Mouse (Mus musculus): ENCODE measurements around the gene Acyp2.
"Not testable (repeated sequence)": the region's sequence is repeated elsewhere in the genome, so short reads cannot be mapped to it uniquely, and the experiment has no call there.

The Acyp2 gene

DNA sequence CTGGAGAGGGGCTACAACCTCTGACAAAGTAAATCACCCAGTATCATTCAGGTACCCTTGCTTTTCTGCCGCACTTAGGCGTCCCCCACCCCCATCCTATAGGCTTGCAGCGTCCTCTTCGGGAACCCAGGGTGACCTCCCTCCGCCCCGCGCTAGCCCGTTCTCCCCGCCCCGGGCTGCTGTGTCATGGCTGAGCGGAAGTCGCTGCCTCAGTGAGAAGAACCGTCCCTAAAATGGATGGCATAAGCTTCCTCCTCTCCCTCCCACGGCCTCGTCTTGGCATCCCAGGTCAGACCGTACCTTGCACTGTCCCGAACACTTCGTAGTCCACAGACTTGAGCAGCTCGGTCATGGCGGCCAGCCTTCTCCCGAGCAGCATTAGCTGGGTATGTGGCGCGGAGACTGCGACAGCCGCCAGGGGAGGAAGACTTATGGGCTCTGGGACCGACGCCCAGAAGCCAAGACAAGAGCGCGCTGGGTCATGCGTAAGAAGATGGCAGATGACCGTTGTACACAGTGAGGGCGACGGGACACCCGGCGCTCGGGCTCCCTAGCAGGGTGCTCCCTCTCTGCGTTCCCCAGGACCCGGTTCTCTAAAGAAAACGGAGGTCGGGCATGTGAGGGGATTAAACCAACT lies at the start of gene Acyp2:
Gene Acyp2 (minus strand): TSS at position 587 of the 637 bp plus-strand sequence.
- DNase-seq (ENCODE audit: low spot score in 2 of 2), result peak; percentile 80 to 89

GRCm38 (mm10) chr11:30689421-30689820 lies 40.0 kb upstream of the Acyp2 start:
- no peak for DNase-seq (ENCODE audit: low spot score in 2 of 2)

- peak; percentile 5 to 50 for DNase-seq (ENCODE audit: low spot score in 2 of 2)
Measured at GRCm38 (mm10) chr11:30676086-30676485, 26.7 kb upstream of the Acyp2 start.

GRCm38 (mm10) chr11:30672719-30673118 lies 23.3 kb upstream of the Acyp2 start:
- DNase-seq (ENCODE audit: low spot score in 2 of 2), result no peak

- no peak for DNase-seq (ENCODE audit: low spot score in 2 of 2)
Measured at GRCm38 (mm10) chr11:30663001-30663400, 13.6 kb upstream of the Acyp2 start.

DNA sequence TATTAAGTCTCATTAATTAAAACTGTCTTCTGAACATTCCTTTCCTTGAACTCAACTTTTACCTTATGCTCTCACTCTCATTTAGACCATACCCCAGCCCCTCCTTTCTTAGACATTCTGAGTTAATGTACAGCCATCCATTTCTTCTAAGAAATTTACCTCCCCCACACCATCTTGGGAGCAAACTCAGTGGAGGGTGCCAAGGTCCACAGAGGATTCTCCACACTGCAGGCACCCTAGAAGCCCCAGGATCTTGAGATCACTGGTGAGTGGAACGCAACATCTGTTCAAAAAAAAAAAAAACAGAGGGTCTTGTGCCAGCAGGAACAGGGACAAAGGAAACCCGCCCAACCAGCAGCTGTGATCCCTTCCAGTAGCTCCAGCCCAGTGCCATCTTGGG lies 13.2 kb upstream of the Acyp2 start:
- no peak for DNase-seq (ENCODE audit: low spot score in 2 of 2)

DNA sequence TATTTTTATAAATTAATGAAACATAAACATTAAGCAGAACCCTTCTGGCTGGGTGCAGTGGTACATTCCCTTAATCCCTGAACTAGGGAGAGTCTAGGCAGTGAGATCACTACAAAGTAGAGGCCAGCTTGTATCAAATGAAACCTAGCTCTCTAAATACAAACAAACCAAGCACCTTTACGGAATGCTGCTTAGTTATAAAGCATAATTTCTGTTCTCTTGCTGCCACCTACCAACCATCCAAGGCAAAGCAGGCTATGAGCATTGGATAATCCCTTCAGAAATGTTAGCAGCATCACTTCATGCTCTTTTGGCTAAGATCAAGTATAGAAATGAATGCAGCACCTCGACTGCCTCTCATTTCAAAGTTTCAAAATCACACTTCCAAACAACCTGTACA lies 7.7 kb upstream of the Acyp2 start:
- peak in 1 of 2 experiments; percentile 6 for DNase-seq (ENCODE audit: low spot score in 2 of 2)

DNA sequence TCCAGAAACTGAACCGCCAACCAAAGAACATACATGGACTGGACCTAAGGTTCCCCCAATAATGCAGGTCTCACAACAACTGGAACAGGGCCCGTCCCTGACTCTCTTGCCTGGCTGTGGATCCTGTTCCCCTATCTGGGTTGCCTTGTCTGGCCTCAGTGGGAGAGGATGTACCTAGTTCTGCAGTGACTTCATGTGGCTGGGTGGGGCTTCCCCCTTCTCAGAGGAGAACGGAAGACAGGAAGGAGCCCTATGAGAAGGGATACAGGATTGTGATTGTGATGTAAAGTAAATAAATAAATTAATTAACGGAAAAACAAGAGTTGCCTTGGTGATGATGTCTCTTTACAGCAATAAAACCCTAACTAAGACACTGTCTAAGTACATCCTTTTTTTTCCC lies 6.7 kb upstream of the Acyp2 start:
- no peak for DNase-seq (ENCODE audit: low spot score in 2 of 2)

- DNase-seq (ENCODE audit: low spot score in 2 of 2), result no peak
Measured at GRCm38 (mm10) chr11:30650416-30650815, 1.0 kb upstream of the Acyp2 start.

DNA sequence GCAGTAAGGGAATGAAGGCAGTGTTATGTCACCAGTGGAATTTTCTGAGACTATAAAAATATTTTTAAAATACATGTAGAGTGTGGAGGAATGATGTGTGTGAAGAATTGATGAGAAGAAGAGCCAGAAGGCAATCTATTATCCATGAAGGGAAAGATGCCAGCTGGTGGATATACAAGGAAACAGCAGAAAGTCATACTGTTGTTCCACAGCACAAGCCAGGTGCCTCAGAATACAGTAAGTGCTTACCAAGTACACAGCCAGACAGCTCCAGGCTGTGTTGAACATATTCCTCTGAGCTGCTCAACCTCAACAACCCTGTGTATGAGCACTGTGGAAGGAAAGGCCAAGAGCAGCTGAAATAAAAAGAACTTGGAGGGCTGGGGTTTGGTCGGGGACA lies 13.7 kb downstream of the Acyp2 start:
- DNase-seq (ENCODE audit: low spot score in 2 of 2), result no peak

DNA sequence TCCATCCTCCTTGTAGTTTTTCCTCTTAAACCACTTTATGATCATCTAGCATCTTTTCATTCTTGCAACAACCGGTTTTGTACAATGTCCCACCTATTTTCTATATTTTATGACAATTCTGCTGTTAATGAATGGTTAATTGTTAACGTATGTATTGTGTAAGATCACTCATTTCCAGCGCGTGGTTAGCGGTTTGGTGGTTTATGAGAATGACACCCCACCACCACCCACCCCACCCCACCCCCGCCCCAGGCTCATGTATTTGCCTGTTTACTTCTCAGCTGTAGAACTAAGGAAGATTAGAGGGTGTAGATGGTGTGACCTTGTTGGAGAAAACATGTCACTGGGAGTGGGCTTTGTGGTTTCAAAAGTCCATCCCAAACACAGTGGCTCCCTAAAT lies 18.9 kb downstream of the Acyp2 start:
- DNase-seq (ENCODE audit: low spot score in 2 of 2), result no peak

DNA sequence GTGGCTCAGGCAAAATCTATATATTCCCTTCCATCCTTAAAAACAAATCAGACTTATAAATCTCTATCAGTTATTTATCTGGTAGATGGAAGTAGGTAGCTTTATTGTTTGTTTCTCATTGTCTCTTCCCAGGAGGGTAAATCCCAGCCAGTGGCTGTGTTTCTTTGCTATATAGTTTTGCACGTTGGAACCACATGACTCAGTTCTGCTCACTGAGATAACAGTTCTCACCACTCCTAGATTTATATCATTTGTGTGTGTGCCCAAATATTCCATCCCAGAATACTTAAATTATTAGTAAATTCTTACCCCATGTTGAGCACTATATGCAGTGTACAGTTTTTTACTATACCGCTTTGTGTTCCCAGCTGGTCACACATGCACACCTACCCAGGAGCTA lies 26.2 kb downstream of the Acyp2 start:
- no peak for DNase-seq (ENCODE audit: low spot score in 2 of 2)

DNA sequence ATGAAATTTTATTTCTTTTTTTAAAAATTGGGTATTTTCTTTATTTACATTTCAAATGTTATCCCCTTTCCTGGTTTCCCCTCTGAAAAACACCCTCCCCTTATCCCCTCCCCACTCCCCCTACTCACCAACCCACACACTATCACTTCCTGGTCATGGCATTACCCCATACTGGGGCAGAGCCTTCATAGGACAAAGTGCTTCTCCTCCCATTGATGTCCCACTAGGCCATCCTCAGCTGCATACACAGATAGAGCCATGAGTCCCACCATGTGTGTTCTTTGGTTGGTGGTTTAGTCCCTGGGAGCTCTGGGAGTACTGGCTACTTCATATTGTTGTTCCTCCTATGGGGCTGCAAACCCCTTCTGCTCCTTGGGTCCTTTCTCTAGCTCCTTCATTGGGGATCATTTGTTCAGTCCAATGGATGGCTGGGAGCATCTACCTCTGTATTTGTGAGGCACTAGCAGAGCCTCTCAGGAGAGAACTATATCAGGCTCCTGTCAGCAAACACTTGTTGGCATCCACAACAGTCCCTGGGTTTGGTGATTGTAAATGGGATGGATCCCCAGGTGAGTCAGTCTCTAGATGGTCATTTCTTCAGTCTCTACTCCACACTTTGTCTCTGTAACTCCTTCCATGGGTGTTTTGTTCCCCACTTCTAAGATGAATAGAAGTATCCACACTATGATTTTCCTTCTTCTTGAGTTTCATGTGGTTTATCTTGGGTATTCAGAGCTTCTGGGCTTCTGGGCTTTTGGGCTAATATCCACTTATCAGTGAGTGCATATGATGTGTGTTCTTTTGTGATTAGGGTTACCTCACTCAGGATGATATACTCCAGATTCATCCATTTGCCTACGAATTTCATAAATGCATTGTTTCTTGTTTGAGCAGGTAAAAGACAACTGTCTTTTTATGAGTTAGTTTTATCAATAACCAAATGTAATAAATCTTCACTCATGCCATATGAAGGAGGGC lies 27.7 kb downstream of the Acyp2 start:
- not testable (repeated sequence) for DNase-seq (ENCODE audit: low spot score in 2 of 2)

- DNase-seq (ENCODE audit: low spot score in 2 of 2), result no peak
Measured at GRCm38 (mm10) chr11:30618235-30618634, 31.2 kb downstream of the Acyp2 start.

DNA sequence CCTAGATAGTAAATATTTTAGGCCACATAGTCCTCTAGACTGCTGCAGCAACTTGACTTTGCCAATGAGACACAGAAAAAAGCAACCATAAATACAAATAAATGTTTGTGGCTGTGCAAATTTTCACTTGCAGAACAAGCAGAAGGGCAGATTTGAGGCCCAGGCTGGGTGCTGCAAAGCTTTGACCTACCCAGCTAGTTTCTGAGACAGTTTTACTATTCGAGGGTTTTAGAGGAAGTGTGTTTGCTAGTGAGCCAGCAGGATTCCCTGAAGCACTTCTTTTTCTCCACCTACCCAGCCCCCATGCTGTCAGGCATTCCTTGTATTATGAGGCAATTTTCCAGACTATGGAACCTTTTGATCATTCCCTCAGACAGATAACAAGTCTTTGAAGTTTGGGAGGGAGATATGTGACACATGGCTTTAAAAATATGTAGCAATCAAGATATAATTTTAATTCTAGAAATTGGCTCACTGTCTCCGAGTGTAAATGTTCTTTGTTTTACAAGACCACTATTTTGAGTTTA lies 31.8 kb downstream of the Acyp2 start:
- no peak for DNase-seq (ENCODE audit: low spot score in 2 of 2)

GRCm38 (mm10) chr11:30615977-30616376 lies 33.4 kb downstream of the Acyp2 start:
- DNase-seq (ENCODE audit: low spot score in 2 of 2), result no peak

GRCm38 (mm10) chr11:30613916-30614546 lies 35.4 kb downstream of the Acyp2 start:
- no peak for DNase-seq (ENCODE audit: low spot score in 2 of 2)

- no peak for DNase-seq (ENCODE audit: low spot score in 2 of 2)
Measured at GRCm38 (mm10) chr11:30612699-30613098, 36.7 kb downstream of the Acyp2 start.

GRCm38 (mm10) chr11:30609247-30609646 lies 40.1 kb downstream of the Acyp2 start:
- DNase-seq (ENCODE audit: low spot score in 2 of 2), result no peak

- DNase-seq (ENCODE audit: low spot score in 2 of 2), result no peak
Measured at GRCm38 (mm10) chr11:30607587-30608518, 41.5 kb downstream of the Acyp2 start.

DNA sequence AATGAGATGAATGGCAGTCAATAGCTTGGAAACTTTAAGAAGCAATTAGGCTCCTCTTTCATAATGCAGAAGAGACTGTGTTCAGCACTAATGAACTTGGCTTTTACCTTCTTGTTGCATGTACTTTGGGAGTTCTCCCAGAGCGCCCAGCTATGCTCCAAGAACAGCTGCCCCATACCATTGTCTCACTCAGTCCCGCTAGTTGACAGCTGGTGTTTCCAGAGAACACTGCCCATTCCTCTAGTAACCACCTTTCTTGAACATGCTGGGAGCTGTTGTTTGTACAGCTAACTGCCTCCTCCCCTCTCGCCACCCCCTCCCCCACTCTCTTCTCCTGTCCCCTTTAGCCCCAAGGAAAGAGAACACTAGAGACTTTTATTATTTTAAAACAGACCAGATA lies 52.1 kb downstream of the Acyp2 start:
- DNase-seq (ENCODE audit: low spot score in 2 of 2), result no peak

All from urinary bladder, adult 18-20 months (tissue).